Mouse (Mus musculus) cerebellum, adult 2 months (tissue): ENCODE data around the gene Olfr491. TPM values are rescaled to one million over a fixed set of nuclear protein-coding genes. Genes with fewer than 3 reads are reported as not detected.

Experiments
- DNase-seq, 2 experiments: peaks; one replicate each; pipeline ENCODE4 v3.0.0; 2021
- H3K27ac ChIP-seq: fragments of 200-500 bp; 2 replicates; pipeline ENCODE4 v1.5.1; 2012; ENCODE audit warnings: low read length, control low read depth, inconsistent platforms; ENCODE audit not compliant: insufficient read depth
- H3K27me3 ChIP-seq: fragments of 200-500 bp; 2 replicates; pipeline ENCODE4 v1.6.1; 2012; ENCODE audit warnings: inconsistent platforms, mild to moderate bottlenecking, low read length, moderate library complexity; ENCODE audit not compliant: control insufficient read depth, insufficient read depth
- H3K4me1 ChIP-seq: fragments of 200-500 bp; 2 replicates; pipeline ENCODE4 v1.6.1; 2011; ENCODE audit warnings: low read length; ENCODE audit not compliant: control insufficient read depth, insufficient read depth
- H3K4me3 ChIP-seq: fragments of 200-500 bp; replicated peaks from 2 replicates; pipeline ENCODE3; 2011; ENCODE audit warnings: mild to moderate bottlenecking, low read depth, low read length, control low read depth; ENCODE audit not compliant: insufficient read depth
- CTCF ChIP-seq: fragments of 200-500 bp; IDR thresholded peaks from 2 replicates; pipeline ENCODE4 v1.5.1; 2011; ENCODE audit warnings: low read depth, mild to moderate bottlenecking, control low read depth, low read length, moderate library complexity, borderline replicate concordance; ENCODE audit not compliant: insufficient read depth
- POLR2A ChIP-seq: fragments of 200-500 bp; IDR thresholded peaks from 2 replicates; pipeline ENCODE4 v1.6.1; 2011; ENCODE audit warnings: low read length, control low read depth, borderline replicate concordance; ENCODE audit not compliant: insufficient read depth
- WGBS: fragments of 180-500 bp; shearing (Covaris S2); methylation state at CpG from one replicate; pipeline ENCODE4 v1.1.7; 2018; 5-methylcytosine and 5-hydroxymethylcytosine counted together
- polyA plus RNA-seq: library from polyadenylated mRNA; depleted of rRNA; stranded (reverse); fragments of >200 nt; gene quantifications from 2 replicates; pipeline ENCODE4 v1.2.3, GENCODE M21; 2012; rRNA removed

Olfr491 gene
- polyA plus RNA-seq = not detected in 2 replicates

DNA sequence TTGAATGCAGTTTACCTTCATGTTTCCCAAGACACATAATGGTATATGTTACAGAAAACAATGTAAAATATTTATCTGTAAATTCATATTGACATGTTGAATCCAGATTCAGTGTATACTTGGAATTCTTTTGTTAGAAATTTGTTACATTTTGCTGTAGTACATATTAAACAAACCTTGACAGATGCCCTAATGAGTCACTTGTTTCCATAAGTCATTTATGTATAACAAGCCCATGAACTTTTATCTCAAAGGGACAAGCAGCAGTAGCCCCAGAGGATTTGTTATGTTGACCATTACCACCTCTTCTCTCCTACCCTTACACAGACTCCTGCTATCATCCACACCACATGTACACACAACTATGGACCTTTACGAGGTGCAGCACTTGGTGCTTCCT is at the start of gene Olfr491:
Olfr491 (plus strand) TSS at position 301 of the 400 bp plus-strand sequence.
- Histone ChIP-seq H3K4me1 (no peaks in the 10 kb centered on the region), H3K27me3 (no peaks in the 10 kb centered on the region), H3K4me3 (no peak within 1 kb of the TSS), H3K27ac (no peak within 1 kb of the TSS)
- 70% methylated on average over 1 of the region's 1 CpGs for WGBS
- TF ChIP-seq POLR2A (no peak), CTCF (no peak)
- no peak for DNase-seq

DNA sequence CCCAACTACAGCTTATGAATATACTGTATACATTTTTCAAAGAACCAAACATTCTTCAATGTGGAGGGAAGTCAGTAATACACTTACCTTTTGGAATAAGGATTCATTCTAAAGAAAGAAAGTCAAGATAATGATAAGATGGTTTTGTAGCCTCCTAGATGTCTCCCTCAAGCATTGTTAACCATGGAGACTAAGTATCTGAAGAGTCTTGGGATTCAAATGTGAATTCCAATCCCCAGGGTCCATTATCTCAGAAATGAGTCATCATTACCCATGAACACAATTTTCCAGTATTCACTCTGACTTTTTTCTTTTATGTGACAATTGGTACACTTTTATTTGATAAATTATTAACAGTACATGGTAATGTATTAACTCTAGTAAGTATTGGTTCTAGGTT is 24.4 kb upstream of the Olfr491 start, which contains the start of gene Olfr490:
Olfr490 (minus strand) TSS at position 101 of the 400 bp plus-strand sequence.
- no peak for TF ChIP-seq CTCF
- no peak for TF ChIP-seq POLR2A
- Histone ChIP-seq H3K4me1 (no peaks in the 10 kb centered on the region), H3K4me3 (no peak within 1 kb of the TSS), H3K27ac (no peak within 1 kb of the TSS), H3K27me3 (no peaks in the 10 kb centered on the region)
- no peak for DNase-seq

- Histone ChIP-seq H3K4me1 (no peaks in the 10 kb centered on the region), H3K27me3 (no peaks in the 10 kb centered on the region), H3K4me3 (no peak within 1 kb of the TSS), H3K27ac (no peak within 1 kb of the TSS)
- 78% methylated on average over 2 of the region's 2 CpGs for WGBS
- no peak for DNase-seq
- TF ChIP-seq CTCF (no peak), POLR2A (no peak)
Measured at GRCm38 (mm10) chr7:108323574-108323973, 10.3 kb downstream of the Olfr491 start, which contains the start of gene Olfr492. Gene Olfr492, minus strand, starts transcription at chr7:108323674.

GRCm38 (mm10) chr7:108346879-108347278 is 33.6 kb downstream of the Olfr491 start, which contains the start of gene Olfr493:
Gene Olfr493, minus strand, starts transcription at chr7:108346979.
- no peak within 1 kb of the TSS for H3K27ac ChIP-seq
- WGBS = 56% methylated on average over 1 of the region's 1 CpGs
- DNase-seq = no peak
- no peaks in the 10 kb centered on the region for H3K4me1 ChIP-seq
- TF ChIP-seq CTCF (no peak), POLR2A (no peak)
- no peak within 1 kb of the TSS for H3K4me3 ChIP-seq
- no peaks in the 10 kb centered on the region for H3K27me3 ChIP-seq

- Histone ChIP-seq H3K27ac (no peak within 1 kb of the TSS), H3K27me3 (no peaks in the 10 kb centered on the region), H3K4me3 (no peak within 1 kb of the TSS), H3K4me1 (no peaks in the 10 kb centered on the region)
- no peak for TF ChIP-seq CTCF
- TF ChIP-seq POLR2A = no peak
- 80% methylated on average over 3 of the region's 3 CpGs for WGBS
- DNase-seq = no peak
Measured at GRCm38 (mm10) chr7:108365035-108365434, 51.8 kb downstream of the Olfr491 start, which contains the start of gene Olfr494. Gene Olfr494, plus strand, starts transcription at chr7:108365335.

Other genes starting within 250 kb of the Olfr491 start
- not detected in 2 replicates for gene Olfr480, start 246.1 kb upstream of the Olfr491 start, polyA plus RNA-seq
- not detected in 2 replicates for gene Olfr481, start 233.6 kb upstream of the Olfr491 start, polyA plus RNA-seq
- gene Olfr482, start 215.9 kb upstream of the Olfr491 start, polyA plus RNA-seq = not detected in 2 replicates
- gene Olfr483, start 212.6 kb upstream of the Olfr491 start, polyA plus RNA-seq = not detected in 2 replicates
- gene Olfr484, start 186.0 kb upstream of the Olfr491 start, polyA plus RNA-seq = not detected in 2 replicates
- not detected in 2 replicates for gene Olfr485, start 153.6 kb upstream of the Olfr491 start, polyA plus RNA-seq
- not detected in 2 replicates for gene Olfr486, start 140.7 kb upstream of the Olfr491 start, polyA plus RNA-seq
- not detected in 2 replicates for gene Olfr487, start 98.8 kb upstream of the Olfr491 start, polyA plus RNA-seq
- not detected in 2 replicates for gene Olfr488, start 55.1 kb upstream of the Olfr491 start, polyA plus RNA-seq
- not detected in 2 replicates for gene Olfr490, start 24.5 kb upstream of the Olfr491 start, polyA plus RNA-seq
- gene Olfr492, start 10.2 kb downstream of the Olfr491 start, polyA plus RNA-seq = not detected in 2 replicates
- not detected in 2 replicates for gene Olfr493, start 33.5 kb downstream of the Olfr491 start, polyA plus RNA-seq
- gene Olfr494, start 51.9 kb downstream of the Olfr491 start, polyA plus RNA-seq = not detected in 2 replicates
- not detected in 2 replicates for gene Olfr495, start 79.7 kb downstream of the Olfr491 start, polyA plus RNA-seq
- not detected in 2 replicates for gene Olfr497, start 107.0 kb downstream of the Olfr491 start, polyA plus RNA-seq
- not detected in 2 replicates for gene Olfr498, start 151.9 kb downstream of the Olfr491 start, polyA plus RNA-seq
- gene Olfr502, start 211.6 kb downstream of the Olfr491 start, polyA plus RNA-seq = not detected in 2 replicates
- gene Olfr503, start 231.1 kb downstream of the Olfr491 start, polyA plus RNA-seq = not detected in 2 replicates